Mouse (Mus musculus): ENCODE data around the gene Gm16485. TPM values are rescaled to one million over a fixed set of nuclear protein-coding genes. Genes with fewer than 3 reads are reported as not detected.

Gene Gm16485
- polyA plus RNA-seq, 1 experiment: 0.19 TPM

- H3K27me3 ChIP-seq (ENCODE audit: control insufficient read depth, insufficient read depth, low read length, poor library complexity, severe bottlenecking): no peaks in the 10 kb centered on the region
- H3K9me3 ChIP-seq (replicated peaks; ENCODE audit: control insufficient read depth, insufficient read depth, low read length, poor library complexity, severe bottlenecking): no peaks in the 10 kb centered on the region
- no peaks in the 10 kb centered on the region for H3K36me3 ChIP-seq (ENCODE audit: control insufficient read depth, insufficient read depth, low read length, poor library complexity, severe bottlenecking)
- no peak overlapping the region for H3K9ac ChIP-seq (ENCODE audit: low read depth, poor library complexity, severe bottlenecking)
- no peak overlapping the region for H3K4me3 ChIP-seq (ENCODE audit: low read depth, low read length)
- no peaks in the 10 kb centered on the region for H3K4me1 ChIP-seq (ENCODE audit: control insufficient read depth, insufficient read depth, low read length)
- no peak overlapping the region for H3K27ac ChIP-seq (ENCODE audit: insufficient read depth, low read length)
- no peak for TF ChIP-seq POLR2A (IDR thresholded peaks at IDR 0.05; ENCODE audit: insufficient read depth, low read length)
- TF ChIP-seq EP300 (IDR thresholded peaks at IDR 0.05; ENCODE audit: insufficient read depth, low read depth, low read length): no peak
- TF ChIP-seq CTCF (IDR thresholded peaks at IDR 0.05; ENCODE audit: low read depth, low read length): no peak
Measured at GRCm38 (mm10) chr9:8977775-8978174, 6.2 kb downstream of the Gm16485 start.

GRCm38 (mm10) chr9:8982315-8982714 lies 10.7 kb downstream of the Gm16485 start:
- Histone ChIP-seq H3K27ac (ENCODE audit: insufficient read depth, low read length) (no peak overlapping the region), H3K27me3 (ENCODE audit: control insufficient read depth, insufficient read depth, low read length, poor library complexity, severe bottlenecking) (no peaks in the 10 kb centered on the region), H3K9ac (ENCODE audit: low read depth, poor library complexity, severe bottlenecking) (no peak overlapping the region), H3K36me3 (ENCODE audit: control insufficient read depth, insufficient read depth, low read length, poor library complexity, severe bottlenecking) (no peaks in the 10 kb centered on the region), H3K4me1 (ENCODE audit: control insufficient read depth, insufficient read depth, low read length) (no peaks in the 10 kb centered on the region), H3K9me3 (replicated peaks; ENCODE audit: control insufficient read depth, insufficient read depth, low read length, poor library complexity, severe bottlenecking) (no peaks in the 10 kb centered on the region), H3K4me3 (ENCODE audit: low read depth, low read length) (no peak overlapping the region)
- TF ChIP-seq POLR2A (IDR thresholded peaks at IDR 0.05; ENCODE audit: insufficient read depth, low read length) (no peak), CTCF (IDR thresholded peaks at IDR 0.05; ENCODE audit: low read depth, low read length) (no peak), EP300 (IDR thresholded peaks at IDR 0.05; ENCODE audit: insufficient read depth, low read depth, low read length) (no peak)

GRCm38 (mm10) chr9:8996494-8996893 lies 24.9 kb downstream of the Gm16485 start:
- H3K27ac ChIP-seq (ENCODE audit: insufficient read depth, low read length): no peak overlapping the region
- TF ChIP-seq CTCF (IDR thresholded peaks at IDR 0.05; ENCODE audit: low read depth, low read length) (no peak), POLR2A (IDR thresholded peaks at IDR 0.05; ENCODE audit: insufficient read depth, low read length) (no peak), EP300 (IDR thresholded peaks at IDR 0.05; ENCODE audit: insufficient read depth, low read depth, low read length) (no peak)
- peaks cover 3% of the 10 kb centered on the region; the same call in 1 of the 2 replicates for H3K9me3 ChIP-seq (replicated peaks; ENCODE audit: control insufficient read depth, insufficient read depth, low read length, poor library complexity, severe bottlenecking)
- H3K27me3 ChIP-seq (ENCODE audit: control insufficient read depth, insufficient read depth, low read length, poor library complexity, severe bottlenecking): no peaks in the 10 kb centered on the region
- no peaks in the 10 kb centered on the region for H3K36me3 ChIP-seq (ENCODE audit: control insufficient read depth, insufficient read depth, low read length, poor library complexity, severe bottlenecking)
- H3K9ac ChIP-seq (ENCODE audit: low read depth, poor library complexity, severe bottlenecking): no peak overlapping the region
- H3K4me1 ChIP-seq (ENCODE audit: control insufficient read depth, insufficient read depth, low read length): no peaks in the 10 kb centered on the region
- H3K4me3 ChIP-seq (ENCODE audit: low read depth, low read length): no peak overlapping the region

- Histone ChIP-seq H3K27me3 (ENCODE audit: control insufficient read depth, insufficient read depth, low read length, poor library complexity, severe bottlenecking) (no peaks in the 10 kb centered on the region), H3K9me3 (replicated peaks; ENCODE audit: control insufficient read depth, insufficient read depth, low read length, poor library complexity, severe bottlenecking) (no peaks in the 10 kb centered on the region), H3K4me3 (ENCODE audit: low read depth, low read length) (no peak overlapping the region), H3K27ac (ENCODE audit: insufficient read depth, low read length) (no peak overlapping the region), H3K9ac (ENCODE audit: low read depth, poor library complexity, severe bottlenecking) (no peak overlapping the region), H3K4me1 (ENCODE audit: control insufficient read depth, insufficient read depth, low read length) (no peaks in the 10 kb centered on the region), H3K36me3 (ENCODE audit: control insufficient read depth, insufficient read depth, low read length, poor library complexity, severe bottlenecking) (no peaks in the 10 kb centered on the region)
- TF ChIP-seq EP300 (IDR thresholded peaks at IDR 0.05; ENCODE audit: insufficient read depth, low read depth, low read length) (no peak), CTCF (IDR thresholded peaks at IDR 0.05; ENCODE audit: low read depth, low read length) (no peak), POLR2A (IDR thresholded peaks at IDR 0.05; ENCODE audit: insufficient read depth, low read length) (no peak)
Measured at GRCm38 (mm10) chr9:9001170-9001569, 29.6 kb downstream of the Gm16485 start.

- no peak overlapping the region for H3K9ac ChIP-seq (ENCODE audit: low read depth, poor library complexity, severe bottlenecking)
- no peak for TF ChIP-seq EP300 (IDR thresholded peaks at IDR 0.05; ENCODE audit: insufficient read depth, low read depth, low read length)
- TF ChIP-seq POLR2A (IDR thresholded peaks at IDR 0.05; ENCODE audit: insufficient read depth, low read length): no peak
- TF ChIP-seq CTCF (IDR thresholded peaks at IDR 0.05; ENCODE audit: low read depth, low read length): no peak
- no peaks in the 10 kb centered on the region for H3K36me3 ChIP-seq (ENCODE audit: control insufficient read depth, insufficient read depth, low read length, poor library complexity, severe bottlenecking)
- H3K9me3 ChIP-seq (replicated peaks; ENCODE audit: control insufficient read depth, insufficient read depth, low read length, poor library complexity, severe bottlenecking): no peaks in the 10 kb centered on the region
- H3K4me3 ChIP-seq (ENCODE audit: low read depth, low read length): no peak overlapping the region
- H3K27ac ChIP-seq (ENCODE audit: insufficient read depth, low read length): no peak overlapping the region
- H3K4me1 ChIP-seq (ENCODE audit: control insufficient read depth, insufficient read depth, low read length): no peaks in the 10 kb centered on the region
- no peaks in the 10 kb centered on the region for H3K27me3 ChIP-seq (ENCODE audit: control insufficient read depth, insufficient read depth, low read length, poor library complexity, severe bottlenecking)
Measured at GRCm38 (mm10) chr9:9015108-9015507, 43.5 kb downstream of the Gm16485 start.

Other genes with a start within 250 kb of the Gm16485 start
- gene Pgr, start 72.0 kb upstream of the Gm16485 start, polyA plus RNA-seq (2011; ENCODE audit: insufficient read depth, insufficient read length, low read depth, missing spikeins): 0.97 and 1.2 TPM in 2 replicates